Mouse (Mus musculus): ENCODE data around the gene Slc7a1. TPM values are rescaled to one million over a fixed set of nuclear protein-coding genes. Genes with fewer than 3 reads are reported as not detected.
A peak's percentile ranks its signal among the peaks of the same experiment; 100 is the strongest.
"Not testable (repeated sequence)": the region's sequence is repeated elsewhere in the genome, so short reads cannot be mapped to it uniquely, and the experiment has no call there.

Slc7a1 gene
- polyA plus RNA-seq, 1 experiment from 2014 or later, result 24.9 TPM

GRCm38 (mm10) chr5:148331229-148331776 is 68.4 kb downstream of the Slc7a1 start:
- Histone ChIP-seq H3K9me3 (no peaks in the 10 kb centered on the region), H3K4me3 (no peak overlapping the region), H3K4me1 (peaks cover 15% of the 10 kb centered on the region; the same call in 1 of the 2 replicates), H3K27me3 (ENCODE audit: insufficient read depth, poor library complexity, severe bottlenecking) (no peaks in the 10 kb centered on the region), H3K36me3 (peaks cover 67% of the 10 kb centered on the region), H3K27ac (no peak overlapping the region)
- WGBS, result 71% methylated on average over 11 of the region's 11 CpGs
- no peak for DNase-seq (ENCODE audit: low spot score)

DNA sequence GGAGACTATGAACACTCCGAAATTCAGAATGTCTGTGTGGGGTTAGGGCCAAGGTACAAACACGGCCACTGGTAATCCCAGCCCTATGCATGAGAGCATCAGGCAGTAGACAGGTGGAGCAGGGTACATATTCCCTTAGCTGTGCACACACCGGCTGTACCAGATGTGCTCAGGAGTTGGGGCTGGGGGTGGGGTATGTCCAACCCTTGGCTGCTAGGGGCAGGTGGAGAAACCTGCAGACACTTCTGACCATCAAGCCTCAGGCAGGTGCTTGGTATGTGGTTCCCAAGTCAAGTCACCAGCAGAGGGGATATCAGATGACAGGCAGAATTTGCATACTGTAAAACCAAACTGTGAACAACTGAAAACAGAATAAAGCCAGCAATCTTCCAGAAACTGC is 70.7 kb downstream of the Slc7a1 start:
- no peak overlapping the region for H3K27ac ChIP-seq
- DNase-seq (ENCODE audit: low spot score), result no peak
- no peaks in the 10 kb centered on the region for H3K27me3 ChIP-seq (ENCODE audit: insufficient read depth, poor library complexity, severe bottlenecking)
- H3K4me3 ChIP-seq, result no peak overlapping the region
- peaks cover 15% of the 10 kb centered on the region; the same call in 1 of the 2 replicates for H3K4me1 ChIP-seq
- 87% methylated on average over 3 of the region's 3 CpGs for WGBS
- no peaks in the 10 kb centered on the region for H3K9me3 ChIP-seq
- peaks cover 51% of the 10 kb centered on the region for H3K36me3 ChIP-seq

- DNase-seq (ENCODE audit: low spot score); H3K27me3 ChIP-seq (ENCODE audit: insufficient read depth, poor library complexity, severe bottlenecking); H3K27ac ChIP-seq; H3K9me3 ChIP-seq; H3K4me1 ChIP-seq; H3K4me3 ChIP-seq: not testable (repeated sequence)
- WGBS, result 89% methylated on average over 9 of the region's 9 CpGs
- peaks cover 25% of the 10 kb centered on the region for H3K36me3 ChIP-seq
These were observed 73.4 kb downstream of the Slc7a1 start for GRCm38 (mm10) chr5:148326295-148326694.

DNA sequence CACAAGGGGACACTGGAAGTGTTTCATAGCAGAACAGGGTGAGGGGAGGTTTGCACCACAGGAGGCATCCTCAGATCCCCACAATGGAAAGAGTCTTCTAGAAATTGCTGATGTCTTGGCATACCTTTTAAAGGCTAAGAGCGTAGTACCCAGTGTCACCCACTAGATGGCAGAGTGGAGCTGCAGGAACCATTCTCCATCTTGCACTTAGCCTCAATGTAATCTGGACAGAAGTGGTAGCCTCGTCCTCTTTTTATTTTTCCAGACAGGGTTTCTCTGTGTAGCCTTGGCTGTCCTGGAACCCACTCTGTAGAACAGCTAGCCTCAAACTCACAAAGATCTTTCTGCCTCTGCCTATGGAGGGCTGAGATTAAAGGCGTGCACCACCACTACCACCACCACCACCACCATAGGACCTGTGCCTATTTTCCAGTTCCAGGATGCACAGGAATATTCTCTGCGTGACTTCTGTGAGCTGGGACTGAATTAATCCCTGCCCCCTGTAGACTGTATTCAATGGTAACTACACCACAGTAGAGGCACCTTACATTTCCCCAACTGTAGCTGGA is 74.3 kb downstream of the Slc7a1 start:
- no peaks in the 10 kb centered on the region for H3K9me3 ChIP-seq
- H3K27me3 ChIP-seq (ENCODE audit: insufficient read depth, poor library complexity, severe bottlenecking), result no peaks in the 10 kb centered on the region
- no peaks in the 10 kb centered on the region for H3K4me1 ChIP-seq
- no peak overlapping the region for H3K27ac ChIP-seq
- DNase-seq (ENCODE audit: low spot score), result no peak
- H3K4me3 ChIP-seq, result no peak overlapping the region
- H3K36me3 ChIP-seq, result peaks cover 18% of the 10 kb centered on the region; the same call in 1 of the 2 replicates
- WGBS, result 48% methylated on average over 4 of the region's 4 CpGs

DNA sequence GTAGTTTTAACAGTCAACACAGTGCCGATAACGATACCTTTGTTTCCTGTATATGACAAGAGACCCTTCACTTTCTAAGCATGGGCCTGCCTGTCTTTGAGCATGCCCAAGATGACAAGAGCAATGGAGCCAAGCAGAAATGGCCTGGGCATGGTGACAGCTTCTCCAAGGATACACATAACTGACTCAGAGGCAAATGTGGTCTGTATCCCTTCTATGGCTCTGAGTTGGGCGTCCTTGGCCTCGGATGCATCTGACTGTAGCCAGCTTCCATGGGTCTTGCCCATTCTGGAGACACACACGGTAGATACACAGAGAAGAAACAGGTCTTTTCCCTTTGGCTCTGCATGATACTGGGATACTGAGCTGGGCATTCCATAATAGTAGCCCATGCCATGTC is 84.8 kb downstream of the Slc7a1 start:
- no peak overlapping the region for H3K27ac ChIP-seq
- WGBS, result 87% methylated on average over 5 of the region's 5 CpGs
- DNase-seq (ENCODE audit: low spot score), result no peak
- H3K36me3 ChIP-seq, result peaks cover 42% of the 10 kb centered on the region
- no peaks in the 10 kb centered on the region for H3K9me3 ChIP-seq
- no peak overlapping the region for H3K4me3 ChIP-seq
- H3K4me1 ChIP-seq, result no peaks in the 10 kb centered on the region
- H3K27me3 ChIP-seq (ENCODE audit: insufficient read depth, poor library complexity, severe bottlenecking), result no peaks in the 10 kb centered on the region

DNA sequence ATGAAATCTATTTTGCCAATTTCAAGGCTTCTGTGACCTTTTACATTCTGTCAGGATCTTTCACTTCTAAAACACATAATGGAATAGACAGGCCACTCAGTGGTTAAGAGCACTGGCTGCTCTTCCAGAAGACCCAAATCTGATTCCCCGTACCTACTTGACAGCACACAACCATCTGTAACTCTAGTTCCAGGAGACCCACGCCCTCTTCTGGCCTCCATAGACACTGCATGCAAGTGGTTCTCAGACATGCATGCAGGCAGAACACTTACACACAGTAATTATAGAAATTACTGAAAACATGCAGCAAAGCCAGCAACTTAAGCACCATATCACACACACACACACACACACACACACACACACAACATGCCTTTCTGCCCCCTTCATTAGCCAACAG is 87.3 kb downstream of the Slc7a1 start:
- 59% methylated on average over 2 of the region's 2 CpGs for WGBS

GRCm38 (mm10) chr5:148310790-148311189 is 88.9 kb downstream of the Slc7a1 start:
- Histone ChIP-seq H3K27ac (no peak overlapping the region), H3K27me3 (ENCODE audit: insufficient read depth, poor library complexity, severe bottlenecking) (no peaks in the 10 kb centered on the region), H3K4me1 (no peaks in the 10 kb centered on the region), H3K36me3 (peaks cover 75% of the 10 kb centered on the region), H3K4me3 (no peak overlapping the region), H3K9me3 (no peaks in the 10 kb centered on the region)
- no peak for DNase-seq (ENCODE audit: low spot score)
- 64% methylated on average over 10 of the region's 10 CpGs for WGBS

More for the DNA sequence above, 87.3 kb downstream of the Slc7a1 start:
- H3K36me3 ChIP-seq, result peaks cover 59% of the 10 kb centered on the region
- DNase-seq (ENCODE audit: low spot score), result no peak
- H3K9me3 ChIP-seq, result no peaks in the 10 kb centered on the region
- H3K4me1 ChIP-seq, result no peaks in the 10 kb centered on the region
- no peaks in the 10 kb centered on the region for H3K27me3 ChIP-seq (ENCODE audit: insufficient read depth, poor library complexity, severe bottlenecking)
- H3K27ac ChIP-seq, result no peak overlapping the region
- no peak overlapping the region for H3K4me3 ChIP-seq

- WGBS, result 92% methylated on average over 2 of the region's 2 CpGs
- Histone ChIP-seq H3K9me3 (no peaks in the 10 kb centered on the region), H3K27me3 (ENCODE audit: insufficient read depth, poor library complexity, severe bottlenecking) (no peaks in the 10 kb centered on the region), H3K4me3 (no peak overlapping the region), H3K36me3 (peaks cover 88% of the 10 kb centered on the region), H3K4me1 (no peaks in the 10 kb centered on the region), H3K27ac (no peak overlapping the region)
- DNase-seq (ENCODE audit: low spot score), result no peak
These were observed 95.6 kb downstream of the Slc7a1 start for GRCm38 (mm10) chr5:148304112-148304511.

DNA sequence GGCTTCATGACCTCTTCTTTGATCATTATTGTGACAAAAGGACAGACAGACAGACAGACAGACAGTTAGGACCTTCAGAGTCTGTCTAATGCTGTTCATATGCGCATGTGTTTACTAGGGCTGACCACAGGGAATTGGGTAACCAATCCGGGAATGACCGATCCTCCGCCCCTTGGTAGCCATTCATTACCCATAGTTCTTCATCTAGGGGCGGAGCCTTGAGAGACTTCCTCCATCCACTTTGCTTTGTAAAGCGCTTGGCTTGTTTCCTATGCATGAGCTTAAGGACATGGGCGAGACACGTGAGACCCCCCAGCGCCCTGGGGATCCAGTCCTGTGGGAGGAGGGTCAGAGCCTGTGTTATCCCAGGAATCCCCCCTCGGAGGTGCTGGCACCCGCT is 96.7 kb downstream of the Slc7a1 start:
- Histone ChIP-seq H3K4me1 (no peaks in the 10 kb centered on the region), H3K27me3 (ENCODE audit: insufficient read depth, poor library complexity, severe bottlenecking) (no peaks in the 10 kb centered on the region), H3K36me3 (peaks cover 91% of the 10 kb centered on the region), H3K4me3 (peak overlapping the region; percentile 5; the same call in 1 of the 2 replicates), H3K9me3 (no peaks in the 10 kb centered on the region), H3K27ac (no peak overlapping the region)
- DNase-seq (ENCODE audit: low spot score), result no peak
- WGBS, result 71% methylated on average over 11 of the region's 11 CpGs

GRCm38 (mm10) chr5:148293346-148293745 is 106.4 kb downstream of the Slc7a1 start:
- Histone ChIP-seq H3K4me3 (no peak overlapping the region), H3K27ac (no peak overlapping the region), H3K9me3 (no peaks in the 10 kb centered on the region), H3K36me3 (peaks cover 91% of the 10 kb centered on the region), H3K4me1 (peaks cover 5% of the 10 kb centered on the region; the same call in 1 of the 2 replicates), H3K27me3 (ENCODE audit: insufficient read depth, poor library complexity, severe bottlenecking) (no peaks in the 10 kb centered on the region)
- DNase-seq (ENCODE audit: low spot score), result no peak
- 79% methylated on average over 7 of the region's 7 CpGs for WGBS

DNA sequence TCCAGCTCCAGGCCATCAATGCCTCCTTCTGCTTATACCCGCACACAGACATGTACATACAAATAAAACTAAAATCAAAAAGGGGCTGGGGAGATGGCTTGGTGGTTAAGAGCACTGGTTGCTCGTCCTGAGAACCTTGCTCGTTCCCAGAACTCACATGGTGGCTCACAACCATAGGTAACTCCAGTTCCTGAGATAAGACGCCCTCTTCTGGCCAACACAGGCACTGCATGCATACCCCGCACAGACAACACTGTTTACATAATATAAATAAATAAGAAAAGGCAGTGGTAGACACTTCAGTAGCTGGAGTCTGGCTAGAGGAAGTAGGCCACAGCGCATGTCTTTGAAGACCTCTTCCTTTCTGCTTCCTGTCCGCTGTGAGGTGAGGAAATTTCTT is 106.8 kb downstream of the Slc7a1 start:
- peaks cover 5% of the 10 kb centered on the region; the same call in 1 of the 2 replicates for H3K4me1 ChIP-seq
- no peak for DNase-seq (ENCODE audit: low spot score)
- WGBS, result 82% methylated on average over 7 of the region's 7 CpGs
- no peak overlapping the region for H3K4me3 ChIP-seq
- H3K9me3 ChIP-seq, result no peaks in the 10 kb centered on the region
- H3K36me3 ChIP-seq, result peaks cover 86% of the 10 kb centered on the region
- no peak overlapping the region for H3K27ac ChIP-seq
- no peaks in the 10 kb centered on the region for H3K27me3 ChIP-seq (ENCODE audit: insufficient read depth, poor library complexity, severe bottlenecking)

DNA sequence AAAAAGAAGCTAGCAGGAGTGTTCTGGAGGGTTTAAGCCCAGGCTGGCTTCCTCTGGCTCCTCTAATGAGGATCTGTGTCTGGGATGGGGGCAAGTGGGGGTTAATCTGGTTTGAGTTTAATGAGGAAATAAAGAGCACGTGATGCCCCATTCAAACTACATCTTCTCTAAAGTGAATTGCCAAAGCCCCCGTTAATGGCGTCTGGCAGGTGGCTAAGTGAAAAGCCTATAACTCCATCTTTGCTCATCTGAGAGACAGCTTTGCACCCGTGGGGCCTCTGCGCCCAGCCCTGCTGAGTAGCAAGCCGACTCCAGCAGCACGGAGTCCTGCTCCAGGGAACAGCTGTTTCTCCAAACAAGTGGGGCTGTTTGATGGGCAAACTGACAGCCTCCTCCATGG is 109.8 kb downstream of the Slc7a1 start:
- H3K9me3 ChIP-seq, result no peaks in the 10 kb centered on the region
- H3K27ac ChIP-seq, result no peak overlapping the region
- no peaks in the 10 kb centered on the region for H3K27me3 ChIP-seq (ENCODE audit: insufficient read depth, poor library complexity, severe bottlenecking)
- H3K36me3 ChIP-seq, result peaks cover 68% of the 10 kb centered on the region
- H3K4me1 ChIP-seq, result peaks cover 5% of the 10 kb centered on the region; the same call in 1 of the 2 replicates
- DNase-seq (ENCODE audit: low spot score), result no peak
- H3K4me3 ChIP-seq, result no peak overlapping the region
- 87% methylated on average over 7 of the region's 7 CpGs for WGBS

DNA sequence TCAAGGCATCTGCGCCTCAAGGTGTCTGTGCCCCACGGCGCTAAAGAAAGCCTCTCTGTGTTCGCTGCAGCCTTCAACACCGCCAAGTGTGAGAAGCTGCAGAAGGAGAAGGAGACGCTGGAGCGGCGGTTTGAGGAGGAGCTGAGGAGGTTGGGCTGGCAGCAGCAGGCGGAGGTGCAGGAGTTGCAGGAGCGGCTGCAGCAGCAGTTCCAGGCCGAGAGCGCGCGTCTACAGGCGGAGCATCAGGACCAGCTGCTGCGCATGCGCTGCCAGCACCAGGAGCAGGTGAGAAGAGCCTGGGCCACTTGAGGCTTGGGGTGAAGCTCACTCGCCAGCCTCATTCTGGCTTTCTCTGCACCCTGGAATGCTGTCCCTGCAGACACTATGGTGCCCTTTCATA is 110.9 kb downstream of the Slc7a1 start:
- 60% methylated on average over 18 of the region's 18 CpGs for WGBS
- Histone ChIP-seq H3K27me3 (ENCODE audit: insufficient read depth, poor library complexity, severe bottlenecking) (no peaks in the 10 kb centered on the region), H3K4me1 (peaks cover 5% of the 10 kb centered on the region; the same call in 1 of the 2 replicates), H3K4me3 (no peak overlapping the region), H3K36me3 (peaks cover 69% of the 10 kb centered on the region), H3K27ac (peak overlapping the region; percentile 47; the same call in 1 of the 2 replicates), H3K9me3 (no peaks in the 10 kb centered on the region)
- no peak for DNase-seq (ENCODE audit: low spot score)

Data from heart, embryonic 10.5 days (tissue).